Mouse (Mus musculus): ENCODE results near the gene Tmem176a. TPM values are rescaled to one million over a fixed set of nuclear protein-coding genes. Genes with fewer than 3 reads are reported as not detected.

Gene Tmem176a
- polyA plus RNA-seq, 1 experiment from 2014 or later = 16.7 TPM

GRCm38 (mm10) chr6:48857613-48858302, 17.0 kb downstream of the Tmem176a start:
- H3K9me3 ChIP-seq (ENCODE audit: control insufficient read depth, low read length) = no peaks in the 10 kb centered on the region
- H3K36me3 ChIP-seq (ENCODE audit: control insufficient read depth, insufficient read depth, low read length) = no peaks in the 10 kb centered on the region
- no peaks in the 10 kb centered on the region for H3K27me3 ChIP-seq (ENCODE audit: control insufficient read depth, insufficient read depth, low read length)
- no peaks in the 10 kb centered on the region for H3K4me1 ChIP-seq (ENCODE audit: control insufficient read depth, insufficient read depth, low read length)
- H3K4me3 ChIP-seq (ENCODE audit: low read depth, low read length) = no peak overlapping the region
- H3K27ac ChIP-seq (ENCODE audit: low read depth, low read length) = no peak overlapping the region
- H3K9ac ChIP-seq (replicated peaks; ENCODE audit: low read depth, low read length) = no peak overlapping the region
- no peak overlapping the region for H3K4me2 ChIP-seq (ENCODE audit: low read depth, low read length)
- WGBS = 61% methylated on average over 8 of the region's 8 CpGs
- no peak for ATAC-seq (ENCODE audit: low read depth)

GRCm38 (mm10) chr6:48860130-48860815, 19.6 kb downstream of the Tmem176a start:
- H3K4me2 ChIP-seq (ENCODE audit: low read depth, low read length) = peak overlapping the region; percentile 12; the same call in 1 of the 2 replicates
- no peak overlapping the region for H3K9ac ChIP-seq (replicated peaks; ENCODE audit: low read depth, low read length)
- H3K27me3 ChIP-seq (ENCODE audit: control insufficient read depth, insufficient read depth, low read length) = no peaks in the 10 kb centered on the region; the same call in 1 of the 2 replicates
- no peak overlapping the region for H3K27ac ChIP-seq (ENCODE audit: low read depth, low read length)
- 15% methylated on average over 19 of the region's 23 CpGs for WGBS
- H3K4me1 ChIP-seq (ENCODE audit: control insufficient read depth, insufficient read depth, low read length) = no peaks in the 10 kb centered on the region
- H3K4me3 ChIP-seq (ENCODE audit: low read depth, low read length) = no peak overlapping the region
- peak; percentile 58; the same call in 1 of the 2 replicates for ATAC-seq (ENCODE audit: low read depth)
- H3K9me3 ChIP-seq (ENCODE audit: control insufficient read depth, low read length) = no peaks in the 10 kb centered on the region
- no peaks in the 10 kb centered on the region for H3K36me3 ChIP-seq (ENCODE audit: control insufficient read depth, insufficient read depth, low read length)

- no peak overlapping the region for H3K27ac ChIP-seq (ENCODE audit: low read depth, low read length)
- no peaks in the 10 kb centered on the region for H3K36me3 ChIP-seq (ENCODE audit: control insufficient read depth, insufficient read depth, low read length)
- H3K9me3 ChIP-seq (ENCODE audit: control insufficient read depth, low read length) = no peaks in the 10 kb centered on the region
- H3K4me3 ChIP-seq (ENCODE audit: low read depth, low read length) = no peak overlapping the region
- H3K9ac ChIP-seq (replicated peaks; ENCODE audit: low read depth, low read length) = no peak overlapping the region
- WGBS = 83% methylated on average over 1 of the region's 1 CpGs
- H3K4me1 ChIP-seq (ENCODE audit: control insufficient read depth, insufficient read depth, low read length) = no peaks in the 10 kb centered on the region
- no peak for ATAC-seq (ENCODE audit: low read depth)
- no peak overlapping the region for H3K4me2 ChIP-seq (ENCODE audit: low read depth, low read length)
- H3K27me3 ChIP-seq (ENCODE audit: control insufficient read depth, insufficient read depth, low read length) = no peaks in the 10 kb centered on the region; the same call in 1 of the 2 replicates
Measured at GRCm38 (mm10) chr6:48860851-48861250, 20.1 kb downstream of the Tmem176a start.

GRCm38 (mm10) chr6:48861616-48862280, 21.0 kb downstream of the Tmem176a start:
- H3K9me3 ChIP-seq (ENCODE audit: control insufficient read depth, low read length) = no peaks in the 10 kb centered on the region
- H3K4me2 ChIP-seq (ENCODE audit: low read depth, low read length) = no peak overlapping the region
- no peaks in the 10 kb centered on the region for H3K36me3 ChIP-seq (ENCODE audit: control insufficient read depth, insufficient read depth, low read length)
- H3K9ac ChIP-seq (replicated peaks; ENCODE audit: low read depth, low read length) = no peak overlapping the region
- no peak for ATAC-seq (ENCODE audit: low read depth)
- H3K4me3 ChIP-seq (ENCODE audit: low read depth, low read length) = no peak overlapping the region
- no peaks in the 10 kb centered on the region for H3K4me1 ChIP-seq (ENCODE audit: control insufficient read depth, insufficient read depth, low read length)
- no peak overlapping the region for H3K27ac ChIP-seq (ENCODE audit: low read depth, low read length)
- H3K27me3 ChIP-seq (ENCODE audit: control insufficient read depth, insufficient read depth, low read length) = no peaks in the 10 kb centered on the region; the same call in 1 of the 2 replicates
- WGBS = 76% methylated on average over 12 of the region's 12 CpGs

GRCm38 (mm10) chr6:48862816-48863215, 22.1 kb downstream of the Tmem176a start:
- no peak overlapping the region for H3K4me3 ChIP-seq (ENCODE audit: low read depth, low read length)
- no peak for ATAC-seq (ENCODE audit: low read depth)
- no peaks in the 10 kb centered on the region for H3K9me3 ChIP-seq (ENCODE audit: control insufficient read depth, low read length)
- 73% methylated on average over 4 of the region's 4 CpGs for WGBS
- no peak overlapping the region for H3K9ac ChIP-seq (replicated peaks; ENCODE audit: low read depth, low read length)
- no peaks in the 10 kb centered on the region for H3K36me3 ChIP-seq (ENCODE audit: control insufficient read depth, insufficient read depth, low read length)
- no peak overlapping the region for H3K27ac ChIP-seq (ENCODE audit: low read depth, low read length)
- no peaks in the 10 kb centered on the region for H3K4me1 ChIP-seq (ENCODE audit: control insufficient read depth, insufficient read depth, low read length)
- no peak overlapping the region for H3K4me2 ChIP-seq (ENCODE audit: low read depth, low read length)
- no peaks in the 10 kb centered on the region; the same call in 1 of the 2 replicates for H3K27me3 ChIP-seq (ENCODE audit: control insufficient read depth, insufficient read depth, low read length)

GRCm38 (mm10) chr6:48863488-48863887, 22.8 kb downstream of the Tmem176a start:
- WGBS = 95% methylated on average over 7 of the region's 7 CpGs
- Histone ChIP-seq H3K4me3 (ENCODE audit: low read depth, low read length) (no peak overlapping the region), H3K27ac (ENCODE audit: low read depth, low read length) (no peak overlapping the region), H3K4me2 (ENCODE audit: low read depth, low read length) (no peak overlapping the region), H3K27me3 (ENCODE audit: control insufficient read depth, insufficient read depth, low read length) (no peaks in the 10 kb centered on the region; the same call in 1 of the 2 replicates), H3K36me3 (ENCODE audit: control insufficient read depth, insufficient read depth, low read length) (no peaks in the 10 kb centered on the region), H3K4me1 (ENCODE audit: control insufficient read depth, insufficient read depth, low read length) (no peaks in the 10 kb centered on the region), H3K9me3 (ENCODE audit: control insufficient read depth, low read length) (no peaks in the 10 kb centered on the region), H3K9ac (replicated peaks; ENCODE audit: low read depth, low read length) (no peak overlapping the region)
- no peak for ATAC-seq (ENCODE audit: low read depth)

- H3K27me3 ChIP-seq (ENCODE audit: control insufficient read depth, insufficient read depth, low read length) = no peaks in the 10 kb centered on the region; the same call in 1 of the 2 replicates
- no peak overlapping the region for H3K4me2 ChIP-seq (ENCODE audit: low read depth, low read length)
- H3K4me1 ChIP-seq (ENCODE audit: control insufficient read depth, insufficient read depth, low read length) = no peaks in the 10 kb centered on the region
- no peaks in the 10 kb centered on the region for H3K36me3 ChIP-seq (ENCODE audit: control insufficient read depth, insufficient read depth, low read length)
- ATAC-seq (ENCODE audit: low read depth) = no peak
- no peaks in the 10 kb centered on the region for H3K9me3 ChIP-seq (ENCODE audit: control insufficient read depth, low read length)
- 56% methylated on average over 3 of the region's 3 CpGs for WGBS
- no peak overlapping the region for H3K9ac ChIP-seq (replicated peaks; ENCODE audit: low read depth, low read length)
- no peak overlapping the region for H3K4me3 ChIP-seq (ENCODE audit: low read depth, low read length)
- no peak overlapping the region for H3K27ac ChIP-seq (ENCODE audit: low read depth, low read length)
Measured at GRCm38 (mm10) chr6:48864181-48864580, 23.5 kb downstream of the Tmem176a start.

GRCm38 (mm10) chr6:48864723-48865122, 24.0 kb downstream of the Tmem176a start:
- Histone ChIP-seq H3K27me3 (ENCODE audit: control insufficient read depth, insufficient read depth, low read length) (no peaks in the 10 kb centered on the region; the same call in 1 of the 2 replicates), H3K9me3 (ENCODE audit: control insufficient read depth, low read length) (no peaks in the 10 kb centered on the region), H3K4me2 (ENCODE audit: low read depth, low read length) (no peak overlapping the region), H3K9ac (replicated peaks; ENCODE audit: low read depth, low read length) (no peak overlapping the region), H3K27ac (ENCODE audit: low read depth, low read length) (no peak overlapping the region), H3K4me1 (ENCODE audit: control insufficient read depth, insufficient read depth, low read length) (no peaks in the 10 kb centered on the region), H3K4me3 (ENCODE audit: low read depth, low read length) (no peak overlapping the region), H3K36me3 (ENCODE audit: control insufficient read depth, insufficient read depth, low read length) (no peaks in the 10 kb centered on the region)
- 46% methylated on average over 3 of the region's 3 CpGs for WGBS
- ATAC-seq (ENCODE audit: low read depth) = no peak

Data from neural tube, embryonic 14.5 days (tissue).